ENCODE assay signal across 12 mouse cellular contexts in genomic region chr8:5994846-5995245, GRCm38 (mm10).
DNase-seq lines count a peak whose midpoint lies in the region; ATAC-seq and TF ChIP-seq lines count a peak whose summit lies in the region.
"Had no signal": no experiment of that assay in that cellular context is flagged by ENCODE, and none has a peak within 500 bp of the region (broad histone marks: within the 10 kb centered on the region; RNA-seq: fewer than 3 reads in every experiment).

No protein-coding gene starts in this region.

- intact Hi-C loops in left cerebral cortex, adult 2 months (cut with DNase I): loop anchor here (10.0 kb wide), 1 partner anchor 700 kb away; no protein-coding TSS in a partner anchor

- H3K4me3 ChIP-seq in left cerebral cortex, adult 2 months: no peak overlapping the region
- no peak overlapping the region for H3K4me3 ChIP-seq in heart, embryonic 11.5 days (ENCODE audit: low read depth, low read length)
- H3K4me3 ChIP-seq: limb, embryonic 12.5 days had no signal

- no peaks in the 10 kb centered on the region for H3K4me1 ChIP-seq in heart, embryonic 11.5 days (ENCODE audit: control insufficient read depth, insufficient read depth, low read length)
- H3K4me1 ChIP-seq: limb, embryonic 12.5 days had no signal

- 51% methylated on average over 6 of the region's 6 CpGs for whole genome bisulfite sequencing in heart, embryonic 11.5 days (ENCODE audit: insufficient replicate concordance)

- ATAC-seq in heart, embryonic 11.5 days (replicated peaks; ENCODE audit: insufficient number of reproducible peaks, low FRiP score, low TSS enrichment): no peak
- ATAC-seq: CD4-positive, CD25-positive, alpha-beta regulatory T cell, adult 4 months had no signal

- H3K4me2 ChIP-seq in heart, embryonic 11.5 days: no peak overlapping the region
- H3K4me2 ChIP-seq: limb, embryonic 12.5 days had no signal

- H3K9ac ChIP-seq in heart, embryonic 11.5 days (ENCODE audit: low read depth, low read length): no peak overlapping the region
- H3K9ac ChIP-seq: limb, embryonic 12.5 days had no signal

- no peaks in the 10 kb centered on the region for H3K9me3 ChIP-seq in heart, embryonic 11.5 days (replicated peaks; ENCODE audit: control insufficient read depth, low read length)

- H3K27ac ChIP-seq in left cerebral cortex, adult 2 months: no peak overlapping the region
- H3K27ac ChIP-seq in heart, embryonic 11.5 days (ENCODE audit: low read depth, low read length): no peak overlapping the region
- H3K27ac ChIP-seq: limb, embryonic 12.5 days had no signal

- peak; percentile 1 for DNase-seq in cerebellum, adult 8-10 months
- DNase-seq in cerebellum, postnatal 36 days: no peak
- no peak for DNase-seq in left cerebral cortex, adult 2 months (ENCODE audit: extremely low spot score in 1 of 2, low spot score in 2 of 2)
- DNase-seq in left cerebral cortex, adult 11 months (ENCODE audit: low spot score): no peak
- peak; percentile 60 for DNase-seq in R1 (ENCODE audit: low read depth, low spot score)
- DNase-seq in forelimb bud, embryonic 11.5 days (ENCODE audit: low read depth, low spot score): peak; percentile 14
- no peak for DNase-seq in thymus, adult 18-20 months
- DNase-seq: kidney, adult 18-20 months; lung, postnatal 4 days had no signal

- H3K36me3 ChIP-seq in heart, embryonic 11.5 days (ENCODE audit: control insufficient read depth, insufficient read depth, low read length): no peaks in the 10 kb centered on the region
- H3K36me3 ChIP-seq: limb, embryonic 12.5 days had no signal

- TF ChIP-seq CTCF in left cerebral cortex, adult 2 months (IDR thresholded peaks at IDR 0.05): peak; percentile 27

- no peaks in the 10 kb centered on the region for H3K27me3 ChIP-seq in heart, embryonic 11.5 days (ENCODE audit: control insufficient read depth, insufficient read depth, low read length)
- H3K27me3 ChIP-seq: limb, embryonic 12.5 days had no signal

Comparison
In these comparisons a context has a peak if more than half of its experiments do, and no peak if none do; other contexts are left out.
1. DNase-seq: peak in cerebellum, adult 8-10 months (single experiment), R1 (single experiment) and forelimb bud, embryonic 11.5 days (single experiment); none in cerebellum, postnatal 36 days (0 of 2), left cerebral cortex, adult 2 months (0 of 2), left cerebral cortex, adult 11 months (single experiment) and thymus, adult 18-20 months (0 of 2).